Mouse (Mus musculus) lung, postnatal 0 days (tissue): ENCODE measurements around the gene Scn9a.

Experiments
- CTCF ChIP-seq: IDR thresholded peaks from 2 replicates; pipeline ENCODE4 v1.5.1; 2016; ENCODE audit warnings: antibody characterized with exemption, mild to moderate bottlenecking
- EP300 ChIP-seq: IDR thresholded peaks from 2 replicates; pipeline ENCODE4 v1.6.1; 2016; ENCODE audit warnings: antibody characterized with exemption, mild to moderate bottlenecking, control low read depth

DNA sequence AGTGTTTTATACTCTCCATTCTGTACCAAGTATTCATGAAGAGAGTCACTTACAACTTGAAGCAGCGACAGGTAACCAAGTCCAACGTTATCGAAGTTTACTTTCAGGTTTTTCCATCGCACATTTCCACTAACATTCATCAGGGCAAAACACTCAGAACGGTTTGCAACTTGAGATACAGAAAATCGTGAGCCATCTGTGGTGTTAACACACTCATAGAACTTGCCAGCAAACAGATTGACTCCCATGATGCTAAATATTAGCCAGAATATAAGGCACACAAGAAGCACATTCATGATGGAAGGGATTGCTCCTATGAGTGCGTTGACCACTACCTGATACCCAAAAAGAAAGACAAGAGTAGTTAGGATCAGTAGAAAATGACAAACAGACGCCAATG lies 140.2 kb downstream of the Scn9a start:
- TF ChIP-seq CTCF = no peak
- no peak for TF ChIP-seq EP300
